Mouse (Mus musculus): Measurements from ENCODE around the gene Pear1. TPM values are rescaled to one million over a fixed set of nuclear protein-coding genes. Genes with fewer than 3 reads are reported as not detected.
A peak's percentile ranks its signal among the peaks of the same experiment; 100 is the strongest.

The Pear1 gene
- polyA plus RNA-seq, 1 experiment from 2014 or later, result 6.9 TPM

- H3K4me1 ChIP-seq (replicated peaks; ENCODE audit: control insufficient read depth, insufficient read depth, low read length), result no peaks in the 10 kb centered on the region
- peaks cover 4% of the 10 kb centered on the region for H3K27me3 ChIP-seq (replicated peaks; ENCODE audit: control insufficient read depth, insufficient read depth, low read length)
- no peaks in the 10 kb centered on the region for H3K9me3 ChIP-seq (ENCODE audit: control insufficient read depth, low read length)
- H3K36me3 ChIP-seq (ENCODE audit: control insufficient read depth, insufficient read depth), result no peaks in the 10 kb centered on the region
- H3K9ac ChIP-seq (replicated peaks; ENCODE audit: low read depth, low read length), result no peak overlapping the region
- no peak overlapping the region for H3K27ac ChIP-seq (ENCODE audit: low read length)
- no peak for ATAC-seq
- no peak overlapping the region; the same call in 1 of the 2 replicates for H3K4me2 ChIP-seq (ENCODE audit: low read length)
- WGBS, result 68% methylated on average over 6 of the region's 6 CpGs
- H3K4me3 ChIP-seq (replicated peaks; ENCODE audit: low read length), result no peak overlapping the region
Observed at GRCm38 (mm10) chr3:87816166-87816565, 7.9 kb downstream of the Pear1 start.

- H3K36me3 ChIP-seq (ENCODE audit: control insufficient read depth, insufficient read depth), result no peaks in the 10 kb centered on the region
- peaks cover 35% of the 10 kb centered on the region for H3K27me3 ChIP-seq (replicated peaks; ENCODE audit: control insufficient read depth, insufficient read depth, low read length)
- no peak for ATAC-seq
- no peak overlapping the region for H3K4me2 ChIP-seq (ENCODE audit: low read length)
- no peak overlapping the region for H3K27ac ChIP-seq (ENCODE audit: low read length)
- WGBS, result 68% methylated on average over 10 of the region's 10 CpGs
- no peaks in the 10 kb centered on the region for H3K9me3 ChIP-seq (ENCODE audit: control insufficient read depth, low read length)
- H3K9ac ChIP-seq (replicated peaks; ENCODE audit: low read depth, low read length), result no peak overlapping the region
- H3K4me1 ChIP-seq (replicated peaks; ENCODE audit: control insufficient read depth, insufficient read depth, low read length), result peaks cover 6% of the 10 kb centered on the region
- H3K4me3 ChIP-seq (replicated peaks; ENCODE audit: low read length), result no peak overlapping the region
Observed at GRCm38 (mm10) chr3:87812873-87813272, 11.2 kb downstream of the Pear1 start.

- Histone ChIP-seq H3K4me3 (replicated peaks; ENCODE audit: low read length) (no peak overlapping the region), H3K27me3 (replicated peaks; ENCODE audit: control insufficient read depth, insufficient read depth, low read length) (peaks cover 38% of the 10 kb centered on the region), H3K36me3 (ENCODE audit: control insufficient read depth, insufficient read depth) (no peaks in the 10 kb centered on the region), H3K4me1 (replicated peaks; ENCODE audit: control insufficient read depth, insufficient read depth, low read length) (peaks cover 6% of the 10 kb centered on the region), H3K4me2 (ENCODE audit: low read length) (no peak overlapping the region), H3K9ac (replicated peaks; ENCODE audit: low read depth, low read length) (no peak overlapping the region), H3K9me3 (ENCODE audit: control insufficient read depth, low read length) (no peaks in the 10 kb centered on the region), H3K27ac (ENCODE audit: low read length) (no peak overlapping the region)
- WGBS, result 79% methylated on average over 4 of the region's 4 CpGs
- ATAC-seq, result no peak
Observed at GRCm38 (mm10) chr3:87812413-87812812, 11.7 kb downstream of the Pear1 start.

GRCm38 (mm10) chr3:87811297-87811696 lies 12.8 kb downstream of the Pear1 start:
- no peak overlapping the region for H3K27ac ChIP-seq (ENCODE audit: low read length)
- no peak for ATAC-seq
- peaks cover 6% of the 10 kb centered on the region for H3K4me1 ChIP-seq (replicated peaks; ENCODE audit: control insufficient read depth, insufficient read depth, low read length)
- no peak overlapping the region for H3K4me2 ChIP-seq (ENCODE audit: low read length)
- 85% methylated on average over 8 of the region's 8 CpGs for WGBS
- H3K9me3 ChIP-seq (ENCODE audit: control insufficient read depth, low read length), result no peaks in the 10 kb centered on the region
- H3K27me3 ChIP-seq (replicated peaks; ENCODE audit: control insufficient read depth, insufficient read depth, low read length), result peaks cover 38% of the 10 kb centered on the region
- H3K4me3 ChIP-seq (replicated peaks; ENCODE audit: low read length), result no peak overlapping the region
- no peaks in the 10 kb centered on the region for H3K36me3 ChIP-seq (ENCODE audit: control insufficient read depth, insufficient read depth)
- H3K9ac ChIP-seq (replicated peaks; ENCODE audit: low read depth, low read length), result no peak overlapping the region

GRCm38 (mm10) chr3:87809322-87809962 lies 14.7 kb downstream of the Pear1 start:
- no peaks in the 10 kb centered on the region for H3K9me3 ChIP-seq (ENCODE audit: control insufficient read depth, low read length)
- peaks cover 6% of the 10 kb centered on the region for H3K4me1 ChIP-seq (replicated peaks; ENCODE audit: control insufficient read depth, insufficient read depth, low read length)
- peaks cover 43% of the 10 kb centered on the region for H3K27me3 ChIP-seq (replicated peaks; ENCODE audit: control insufficient read depth, insufficient read depth, low read length)
- 0 out of 2 replicates have a peak, but pooled peaks have one; percentile 20 for ATAC-seq
- no peak overlapping the region for H3K9ac ChIP-seq (replicated peaks; ENCODE audit: low read depth, low read length)
- H3K36me3 ChIP-seq (ENCODE audit: control insufficient read depth, insufficient read depth), result no peaks in the 10 kb centered on the region
- H3K4me2 ChIP-seq (ENCODE audit: low read length), result peak overlapping the region; percentile 30
- H3K4me3 ChIP-seq (replicated peaks; ENCODE audit: low read length), result peak overlapping the region; percentile 17
- no peak overlapping the region for H3K27ac ChIP-seq (ENCODE audit: low read length)
- WGBS, result 4% methylated on average over 28 of the region's 28 CpGs

- H3K4me2 ChIP-seq (ENCODE audit: low read length), result peak overlapping the region; percentile 45
- WGBS, result 3% methylated on average over 26 of the region's 26 CpGs
- H3K27me3 ChIP-seq (replicated peaks; ENCODE audit: control insufficient read depth, insufficient read depth, low read length), result peaks cover 25% of the 10 kb centered on the region
- H3K36me3 ChIP-seq (ENCODE audit: control insufficient read depth, insufficient read depth), result no peaks in the 10 kb centered on the region
- H3K4me3 ChIP-seq (replicated peaks; ENCODE audit: low read length), result peak overlapping the region; percentile 26
- H3K9ac ChIP-seq (replicated peaks; ENCODE audit: low read depth, low read length), result no peak overlapping the region
- H3K4me1 ChIP-seq (replicated peaks; ENCODE audit: control insufficient read depth, insufficient read depth, low read length), result peaks cover 5% of the 10 kb centered on the region
- H3K9me3 ChIP-seq (ENCODE audit: control insufficient read depth, low read length), result no peaks in the 10 kb centered on the region
- ATAC-seq, result no peak
- no peak overlapping the region for H3K27ac ChIP-seq (ENCODE audit: low read length)
Observed at GRCm38 (mm10) chr3:87804038-87804677, 19.9 kb downstream of the Pear1 start.

- peaks cover 30% of the 10 kb centered on the region for H3K27me3 ChIP-seq (replicated peaks; ENCODE audit: control insufficient read depth, insufficient read depth, low read length)
- ATAC-seq, result no peak
Observed at GRCm38 (mm10) chr3:87801681-87802080, 22.4 kb downstream of the Pear1 start.

GRCm38 (mm10) chr3:87796736-87797334 lies 27.3 kb downstream of the Pear1 start, which contains the start of gene Insrr:
Insrr (plus strand) TSS chr3:87796951.
- 0 out of 2 replicates have a peak within 1 kb of the TSS, but pooled peaks have one; percentile 30 for H3K9ac ChIP-seq (replicated peaks; ENCODE audit: low read depth, low read length)
- WGBS, result 0% methylated on average over 29 of the region's 29 CpGs

More at GRCm38 (mm10) chr3:87801681-87802080, 22.4 kb downstream of the Pear1 start:
- H3K9ac ChIP-seq (replicated peaks; ENCODE audit: low read depth, low read length), result no peak overlapping the region
- H3K4me2 ChIP-seq (ENCODE audit: low read length), result no peak overlapping the region
- H3K27ac ChIP-seq (ENCODE audit: low read length), result no peak overlapping the region
- H3K4me1 ChIP-seq (replicated peaks; ENCODE audit: control insufficient read depth, insufficient read depth, low read length), result peaks cover 8% of the 10 kb centered on the region
- 60% methylated on average over 5 of the region's 5 CpGs for WGBS
- no peak overlapping the region for H3K4me3 ChIP-seq (replicated peaks; ENCODE audit: low read length)
- no peaks in the 10 kb centered on the region for H3K36me3 ChIP-seq (ENCODE audit: control insufficient read depth, insufficient read depth)
- no peaks in the 10 kb centered on the region for H3K9me3 ChIP-seq (ENCODE audit: control insufficient read depth, low read length)

More at GRCm38 (mm10) chr3:87796736-87797334, 27.3 kb downstream of the Pear1 start, which contains the start of gene Insrr:
- H3K9me3 ChIP-seq (ENCODE audit: control insufficient read depth, low read length), result no peaks in the 10 kb centered on the region
- no peak for ATAC-seq
- peaks cover 63% of the 10 kb centered on the region for H3K27me3 ChIP-seq (replicated peaks; ENCODE audit: control insufficient read depth, insufficient read depth, low read length)
- H3K4me2 ChIP-seq (ENCODE audit: low read length), result peak within 1 kb of the TSS; percentile 51
- H3K36me3 ChIP-seq (ENCODE audit: control insufficient read depth, insufficient read depth), result no peaks in the 10 kb centered on the region
- H3K27ac ChIP-seq (ENCODE audit: low read length), result no peak within 1 kb of the TSS
- peak within 1 kb of the TSS; percentile 33 for H3K4me3 ChIP-seq (replicated peaks; ENCODE audit: low read length)
- peaks cover 13% of the 10 kb centered on the region for H3K4me1 ChIP-seq (replicated peaks; ENCODE audit: control insufficient read depth, insufficient read depth, low read length)

All from forebrain, embryonic 16.5 days (tissue).